Mouse (Mus musculus) intestine, embryonic 15.5 days (tissue): ENCODE measurements at regions not wholly inside any gene's neighbourhood (a gene's known extent, or its start where the extent isn't known, plus 50 kb on each side); places are given as distances from the start of the nearest gene placed in this dataset.

Experiments used
- ATAC-seq: fragments of 200-750 bp; cut with Nextera tagmentation; 2 replicates; pipeline ENCODE4 v1.8.0; 2017; ENCODE audit warnings: moderate TSS enrichment, moderate library complexity
- H3K27ac ChIP-seq: fragments of 300-500 bp; sonication (generic); 2 replicates; pipeline ENCODE4 v1.5.1; 2015; ENCODE audit warnings: mild to moderate bottlenecking, inconsistent platforms
- H3K27me3 ChIP-seq: fragments of 300-500 bp; sonication (generic); replicated peaks from 2 replicates; pipeline ENCODE4 v1.6.1; 2015; ENCODE audit warnings: inconsistent platforms
- H3K36me3 ChIP-seq: fragments of 300-500 bp; sonication (generic); 2 replicates; pipeline ENCODE4 v1.6.1; 2015; ENCODE audit warnings: inconsistent platforms
- H3K4me1 ChIP-seq: fragments of 300-500 bp; sonication (generic); replicated peaks from 2 replicates; pipeline ENCODE4 v1.6.1; 2015; ENCODE audit warnings: inconsistent platforms
- H3K4me2 ChIP-seq: fragments of 300-500 bp; sonication (generic); replicated peaks from 2 replicates; pipeline ENCODE4 v1.6.1; 2015; ENCODE audit warnings: mild to moderate bottlenecking, inconsistent platforms
- H3K4me3 ChIP-seq: fragments of 300-500 bp; sonication (generic); replicated peaks from 2 replicates; pipeline ENCODE4 v1.5.1; 2015; ENCODE audit warnings: inconsistent platforms
- H3K9ac ChIP-seq: fragments of 300-500 bp; sonication (generic); 2 replicates; pipeline ENCODE4 v1.6.1; 2015; ENCODE audit warnings: inconsistent platforms
- H3K9me3 ChIP-seq: fragments of 300-500 bp; sonication (generic); 2 replicates; pipeline ENCODE4 v1.6.1; 2016; ENCODE audit warnings: inconsistent platforms
- WGBS: fragments of 180-500 bp; shearing (Covaris S2); methylation state at CpG from one replicate; pipeline ENCODE4 v1.1.7; 2015; 5-methylcytosine and 5-hydroxymethylcytosine counted together

GRCm38 (mm10) chr17:67569865-67570264 is 62.7 kb downstream of the Lrrc30 start:
- Histone ChIP-seq H3K4me2 (no peak overlapping the region), H3K27me3 (no peaks in the 10 kb centered on the region), H3K9me3 (no peaks in the 10 kb centered on the region), H3K36me3 (no peaks in the 10 kb centered on the region), H3K4me1 (no peaks in the 10 kb centered on the region), H3K9ac (no peak overlapping the region), H3K4me3 (no peak overlapping the region), H3K27ac (no peak overlapping the region)
- ATAC-seq, result no peak
- 87% methylated on average over 6 of the region's 6 CpGs for WGBS

GRCm38 (mm10) chr17:67566216-67566615 is 66.3 kb downstream of the Lrrc30 start:
- Histone ChIP-seq H3K9ac (no peak overlapping the region), H3K27me3 (no peaks in the 10 kb centered on the region), H3K27ac (no peak overlapping the region), H3K4me1 (no peaks in the 10 kb centered on the region), H3K4me3 (no peak overlapping the region), H3K4me2 (no peak overlapping the region), H3K36me3 (no peaks in the 10 kb centered on the region), H3K9me3 (no peaks in the 10 kb centered on the region)
- ATAC-seq, result no peak
- 69% methylated on average over 11 of the region's 11 CpGs for WGBS

GRCm38 (mm10) chr17:67565746-67566145 is 66.8 kb downstream of the Lrrc30 start:
- Histone ChIP-seq H3K27ac (no peak overlapping the region), H3K4me1 (no peaks in the 10 kb centered on the region), H3K27me3 (no peaks in the 10 kb centered on the region), H3K4me2 (no peak overlapping the region), H3K36me3 (no peaks in the 10 kb centered on the region), H3K9me3 (no peaks in the 10 kb centered on the region), H3K4me3 (no peak overlapping the region), H3K9ac (no peak overlapping the region)
- ATAC-seq, result no peak
- WGBS, result 37% methylated on average over 3 of the region's 3 CpGs

GRCm38 (mm10) chr17:67564845-67565244 is 67.7 kb downstream of the Lrrc30 start:
- Histone ChIP-seq H3K9ac (no peak overlapping the region), H3K4me2 (no peak overlapping the region), H3K27ac (no peak overlapping the region), H3K36me3 (no peaks in the 10 kb centered on the region), H3K4me3 (no peak overlapping the region), H3K4me1 (no peaks in the 10 kb centered on the region), H3K27me3 (no peaks in the 10 kb centered on the region), H3K9me3 (no peaks in the 10 kb centered on the region)
- ATAC-seq, result no peak
- WGBS, result 33% methylated on average over 3 of the region's 3 CpGs

GRCm38 (mm10) chr17:67563036-67563435 is 69.5 kb downstream of the Lrrc30 start:
- no peaks in the 10 kb centered on the region for H3K27me3 ChIP-seq
- H3K36me3 ChIP-seq, result no peaks in the 10 kb centered on the region
- no peaks in the 10 kb centered on the region for H3K9me3 ChIP-seq
- 75% methylated on average over 7 of the region's 7 CpGs for WGBS
- no peak overlapping the region for H3K9ac ChIP-seq
- H3K4me1 ChIP-seq, result no peaks in the 10 kb centered on the region
- no peak overlapping the region for H3K4me2 ChIP-seq
- H3K27ac ChIP-seq, result no peak overlapping the region
- H3K4me3 ChIP-seq, result no peak overlapping the region
- ATAC-seq, result no peak

GRCm38 (mm10) chr17:67561802-67562201 is 70.7 kb downstream of the Lrrc30 start:
- no peak for ATAC-seq
- Histone ChIP-seq H3K4me3 (no peak overlapping the region), H3K27ac (no peak overlapping the region), H3K36me3 (no peaks in the 10 kb centered on the region), H3K27me3 (no peaks in the 10 kb centered on the region), H3K9me3 (no peaks in the 10 kb centered on the region), H3K4me1 (no peaks in the 10 kb centered on the region), H3K4me2 (no peak overlapping the region), H3K9ac (no peak overlapping the region)
- WGBS, result 58% methylated on average over 4 of the region's 4 CpGs

GRCm38 (mm10) chr17:67557351-67557870 is 75.1 kb downstream of the Lrrc30 start:
- Histone ChIP-seq H3K4me2 (no peak overlapping the region), H3K27me3 (no peaks in the 10 kb centered on the region), H3K27ac (no peak overlapping the region), H3K9me3 (no peaks in the 10 kb centered on the region), H3K4me1 (no peaks in the 10 kb centered on the region), H3K36me3 (no peaks in the 10 kb centered on the region), H3K4me3 (no peak overlapping the region), H3K9ac (no peak overlapping the region)
- no peak for ATAC-seq
- 61% methylated on average over 7 of the region's 7 CpGs for WGBS

GRCm38 (mm10) chr17:67552581-67553139 is 79.9 kb downstream of the Lrrc30 start:
- Histone ChIP-seq H3K36me3 (no peaks in the 10 kb centered on the region), H3K27me3 (no peaks in the 10 kb centered on the region), H3K4me2 (no peak overlapping the region), H3K27ac (no peak overlapping the region), H3K4me1 (no peaks in the 10 kb centered on the region), H3K9me3 (no peaks in the 10 kb centered on the region), H3K4me3 (no peak overlapping the region), H3K9ac (no peak overlapping the region)
- WGBS, result 82% methylated on average over 21 of the region's 21 CpGs
- ATAC-seq, result no peak

GRCm38 (mm10) chr17:67548966-67549700 is 83.4 kb downstream of the Lrrc30 start:
- no peak for ATAC-seq
- H3K4me2 ChIP-seq, result no peak overlapping the region

GRCm38 (mm10) chr17:67544410-67544809 is 88.1 kb downstream of the Lrrc30 start:
- Histone ChIP-seq H3K4me2 (no peak overlapping the region), H3K9ac (no peak overlapping the region), H3K4me1 (no peaks in the 10 kb centered on the region), H3K27ac (no peak overlapping the region), H3K9me3 (no peaks in the 10 kb centered on the region), H3K4me3 (no peak overlapping the region), H3K36me3 (no peaks in the 10 kb centered on the region), H3K27me3 (no peaks in the 10 kb centered on the region)
- WGBS, result 48% methylated on average over 7 of the region's 7 CpGs
- no peak for ATAC-seq

More at GRCm38 (mm10) chr17:67548966-67549700, 83.4 kb downstream of the Lrrc30 start:
- Histone ChIP-seq H3K4me1 (no peaks in the 10 kb centered on the region), H3K27me3 (no peaks in the 10 kb centered on the region), H3K27ac (no peak overlapping the region), H3K9me3 (no peaks in the 10 kb centered on the region), H3K4me3 (no peak overlapping the region), H3K9ac (no peak overlapping the region), H3K36me3 (no peaks in the 10 kb centered on the region)
- WGBS, result 37% methylated on average over 11 of the region's 11 CpGs

- Histone ChIP-seq H3K4me3 (no peak overlapping the region), H3K4me2 (no peak overlapping the region), H3K9me3 (no peaks in the 10 kb centered on the region), H3K4me1 (no peaks in the 10 kb centered on the region), H3K27me3 (no peaks in the 10 kb centered on the region), H3K36me3 (no peaks in the 10 kb centered on the region), H3K27ac (no peak overlapping the region), H3K9ac (no peak overlapping the region)
- ATAC-seq, result no peak
These were observed 100.2 kb downstream of the Lrrc30 start for GRCm38 (mm10) chr17:67532331-67532730.

GRCm38 (mm10) chr17:67520848-67521411 is 111.6 kb downstream of the Lrrc30 start:
- Histone ChIP-seq H3K27me3 (no peaks in the 10 kb centered on the region), H3K4me2 (no peak overlapping the region), H3K4me1 (no peaks in the 10 kb centered on the region), H3K9ac (no peak overlapping the region), H3K9me3 (no peaks in the 10 kb centered on the region), H3K4me3 (no peak overlapping the region), H3K27ac (no peak overlapping the region), H3K36me3 (no peaks in the 10 kb centered on the region)
- no peak for ATAC-seq
- WGBS, result 39% methylated on average over 8 of the region's 8 CpGs
